Mouse (Mus musculus) intestine, embryonic 16.5 days (tissue): ENCODE results near the gene Rab19. TPM values are rescaled to one million over a fixed set of nuclear protein-coding genes. Genes with fewer than 3 reads are reported as not detected.
A peak's percentile ranks its signal among the peaks of the same experiment; 100 is the strongest.
"Not testable (repeated sequence)": the region's sequence is repeated elsewhere in the genome, so short reads cannot be mapped to it uniquely, and the experiment has no call there.

Source experiments
- ATAC-seq: fragments of 200-750 bp; cut with Nextera tagmentation; 2 replicates; pipeline ENCODE4 v1.8.0; 2017; ENCODE audit warnings: moderate TSS enrichment, moderate library complexity
- H3K27ac ChIP-seq: fragments of 300-500 bp; sonication (generic); 2 replicates; pipeline ENCODE4 v1.5.1; 2014; ENCODE audit warnings: mild to moderate bottlenecking, low read length
- H3K27me3 ChIP-seq: fragments of 300-500 bp; sonication (generic); replicated peaks from 2 replicates; pipeline ENCODE4 v1.6.1; 2014; ENCODE audit warnings: low read length, control low read depth, mixed read lengths; ENCODE audit not compliant: control insufficient read depth, insufficient read depth
- H3K36me3 ChIP-seq: fragments of 300-500 bp; sonication (generic); 2 replicates; pipeline ENCODE4 v1.6.1; 2014; ENCODE audit warnings: low read length, control low read depth; ENCODE audit not compliant: control insufficient read depth, insufficient read depth
- H3K4me1 ChIP-seq: fragments of 300-500 bp; sonication (generic); 2 replicates; pipeline ENCODE4 v1.6.1; 2014; ENCODE audit warnings: low read length, control low read depth, mixed read lengths; ENCODE audit not compliant: control insufficient read depth, insufficient read depth
- H3K4me2 ChIP-seq: fragments of 300-500 bp; sonication (generic); 2 replicates; pipeline ENCODE4 v1.6.1; 2014; ENCODE audit warnings: low read depth, low read length, control low read depth
- H3K4me3 ChIP-seq: fragments of 300-500 bp; sonication (generic); 2 replicates; pipeline ENCODE4 v1.5.1; 2014; ENCODE audit warnings: mild to moderate bottlenecking, low read length
- H3K9ac ChIP-seq: fragments of 300-500 bp; sonication (generic); 2 replicates; pipeline ENCODE4 v1.6.1; 2014; ENCODE audit warnings: low read depth, low read length
- H3K9me3 ChIP-seq: fragments of 300-500 bp; sonication (generic); 2 replicates; pipeline ENCODE4 v1.6.1; 2016; ENCODE audit warnings: low read length, control low read depth; ENCODE audit not compliant: control insufficient read depth
- WGBS: fragments of 180-500 bp; shearing (Covaris S2); extraction: QIAGEN DNeasy Blood & Tissue Kit; methylation state at CpG from one replicate; pipeline ENCODE4 v1.1.7; 2014; 5-methylcytosine and 5-hydroxymethylcytosine counted together
- polyA plus RNA-seq: library from polyadenylated mRNA; unstranded; fragments of >200 nt; fragmentation: Nextera tagmentation; extraction: Ambion mirVana; gene quantifications from 2 replicates; pipeline ENCODE4 v1.2.1, GENCODE M21; 2015

Rab19 gene
- polyA plus RNA-seq, 1 experiment from 2014 or later = 7.7 TPM

DNA sequence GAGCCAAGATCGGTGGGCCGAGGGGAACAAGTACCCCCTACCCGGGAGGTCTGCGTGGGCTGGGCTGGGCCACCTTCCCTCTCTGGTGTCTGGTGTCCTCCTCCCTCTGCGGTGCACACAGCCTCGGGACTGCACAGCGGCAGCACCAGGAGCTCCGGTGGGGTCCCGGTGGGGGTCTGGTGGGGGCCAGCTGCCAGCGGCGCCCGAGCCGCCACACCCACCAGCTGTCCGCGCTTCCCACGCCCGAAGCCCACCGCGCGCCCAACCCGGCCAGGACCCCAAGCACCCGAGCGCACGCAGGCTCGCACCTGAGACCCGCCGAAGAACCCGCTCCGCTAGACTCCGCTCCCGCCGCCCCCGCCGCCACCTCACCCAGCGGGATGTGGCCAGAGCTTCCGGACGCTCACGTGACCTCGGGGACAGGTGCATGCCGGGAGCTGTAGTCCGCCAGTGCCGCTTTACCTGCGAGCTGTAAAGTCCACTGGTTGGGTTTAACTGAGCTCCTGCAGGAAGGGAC is 3.6 kb upstream of the Rab19 start, which contains the start of gene Slc37a3:
Gene Slc37a3 (minus strand): TSS at position 365 of the 517 bp plus-strand sequence.
- WGBS = under 1% methylated on average over 43 of the region's 43 CpGs
- Histone ChIP-seq H3K4me3 (peak within 1 kb of the TSS; percentile 93), H3K9ac (peak within 1 kb of the TSS; percentile 95), H3K27me3 (no peaks in the 10 kb centered on the region), H3K36me3 (no peaks in the 10 kb centered on the region), H3K4me1 (peaks cover 24% of the 10 kb centered on the region), H3K4me2 (peak within 1 kb of the TSS; percentile 80), H3K9me3 (no peaks in the 10 kb centered on the region), H3K27ac (no peak within 1 kb of the TSS)
- ATAC-seq = peak; percentile 86

DNA sequence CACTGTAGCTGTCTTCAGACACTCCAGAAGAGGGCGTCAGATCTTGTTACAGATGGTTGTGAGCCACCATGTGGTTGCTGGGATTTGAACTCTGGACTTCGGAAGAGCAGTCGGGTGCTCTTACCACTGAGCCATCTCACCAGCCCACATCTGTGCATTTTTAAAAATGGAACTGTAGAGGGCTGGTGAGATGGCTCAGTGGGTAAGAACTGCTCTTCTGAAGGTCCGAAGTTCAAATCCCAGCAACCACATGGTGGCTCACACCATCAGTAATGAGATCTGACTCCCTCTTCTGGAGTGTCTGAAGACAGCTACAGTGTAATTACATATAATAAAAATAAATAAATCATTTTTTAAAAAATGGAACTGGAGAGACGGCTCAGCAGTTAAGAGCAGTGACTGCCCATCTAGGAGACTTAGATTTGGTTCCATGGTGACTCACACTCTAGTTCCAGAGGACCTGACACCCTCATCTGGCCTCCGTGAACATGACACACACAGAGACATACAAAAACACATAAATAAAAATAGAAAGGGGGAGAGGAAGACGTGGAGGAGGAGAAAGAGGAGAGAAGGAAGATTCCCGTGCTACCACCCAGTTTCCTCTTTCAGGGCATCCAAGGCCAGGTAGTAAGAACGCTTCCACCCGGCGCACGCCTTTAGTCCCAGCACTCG is 2.7 kb upstream of the Rab19 start:
- not testable (repeated sequence) for H3K36me3 ChIP-seq, H3K9me3 ChIP-seq, H3K4me3 ChIP-seq, H3K4me2 ChIP-seq, H3K27ac ChIP-seq, ATAC-seq, H3K9ac ChIP-seq, H3K27me3 ChIP-seq
- peaks cover 16% of the 10 kb centered on the region for H3K4me1 ChIP-seq
- 81% methylated on average over 12 of the region's 13 CpGs for WGBS

DNA sequence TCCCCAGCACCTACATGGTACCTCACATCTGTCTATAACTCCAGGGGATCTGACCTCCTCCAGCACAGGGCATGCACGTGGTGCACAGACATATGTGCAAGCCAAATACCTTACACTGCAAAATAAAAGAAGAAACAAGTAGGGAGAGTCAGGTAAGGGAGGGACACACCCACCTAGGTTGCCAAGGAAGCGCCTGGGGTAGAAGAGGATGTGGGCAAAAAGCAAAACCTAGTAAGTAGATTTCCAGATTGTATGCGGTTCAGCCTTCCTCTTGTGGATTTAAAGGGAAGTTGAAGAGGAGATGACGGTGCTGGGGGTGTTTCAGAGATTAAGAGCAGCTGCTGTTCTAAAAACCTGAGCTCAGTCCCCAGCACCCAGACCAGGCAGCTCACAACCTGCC is 1.8 kb upstream of the Rab19 start:
- no peaks in the 10 kb centered on the region for H3K9me3 ChIP-seq
- 58% methylated on average over 4 of the region's 4 CpGs for WGBS

DNA sequence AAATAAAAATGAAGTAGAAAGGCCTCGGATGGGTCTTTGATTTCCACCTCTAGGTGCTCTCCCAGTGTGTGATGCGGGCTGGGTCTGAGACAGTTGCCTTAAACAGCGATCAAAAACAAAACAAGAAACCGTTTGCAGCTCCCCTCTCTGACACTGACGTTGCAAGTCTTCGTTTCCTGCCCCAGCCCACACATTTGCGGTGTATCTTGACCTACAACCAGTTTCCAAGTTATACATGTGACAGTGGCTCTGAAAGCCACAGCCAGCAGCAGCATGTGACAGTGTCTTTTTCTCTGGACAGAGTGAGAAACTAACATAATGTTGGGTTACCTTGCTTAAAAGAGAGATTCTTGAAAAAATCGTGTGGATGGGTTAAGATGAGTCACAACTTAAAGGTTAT is 1.2 kb upstream of the Rab19 start:
- WGBS = 77% methylated on average over 8 of the region's 8 CpGs
- Histone ChIP-seq H3K4me3 (no peak overlapping the region), H3K9me3 (no peaks in the 10 kb centered on the region), H3K36me3 (no peaks in the 10 kb centered on the region), H3K27me3 (no peaks in the 10 kb centered on the region), H3K27ac (no peak overlapping the region), H3K4me2 (no peak overlapping the region), H3K4me1 (peaks cover 16% of the 10 kb centered on the region), H3K9ac (no peak overlapping the region)
- ATAC-seq = no peak

More for the DNA sequence above, 1.8 kb upstream of the Rab19 start:
- Histone ChIP-seq H3K4me2 (no peak overlapping the region), H3K4me1 (peaks cover 16% of the 10 kb centered on the region), H3K9ac (no peak overlapping the region), H3K4me3 (no peak overlapping the region), H3K27ac (no peak overlapping the region), H3K36me3 (no peaks in the 10 kb centered on the region), H3K27me3 (no peaks in the 10 kb centered on the region)
- ATAC-seq = no peak

DNA sequence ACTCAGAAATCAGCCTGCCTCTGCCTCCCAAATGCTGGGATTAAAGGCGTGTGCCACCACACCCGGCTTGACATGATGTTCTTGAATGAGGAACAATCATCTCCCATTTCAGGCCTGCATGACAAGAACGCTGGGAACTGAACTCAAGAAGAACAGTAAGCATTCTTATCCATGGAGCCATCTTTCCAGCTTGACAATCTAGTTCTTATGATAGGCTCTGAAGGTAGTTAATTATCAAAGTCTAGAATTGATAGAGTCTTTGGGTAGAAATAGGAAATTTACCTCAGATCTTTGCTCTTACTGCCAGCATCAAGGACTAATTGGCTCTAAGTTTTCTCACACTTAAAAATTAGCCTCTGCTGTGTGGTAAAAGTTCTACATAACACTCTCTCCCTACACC is 699 bp upstream of the Rab19 start:
- no peak overlapping the region for H3K4me3 ChIP-seq
- H3K27ac ChIP-seq = no peak overlapping the region
- no peak overlapping the region for H3K4me2 ChIP-seq
- no peaks in the 10 kb centered on the region for H3K36me3 ChIP-seq
- no peak for ATAC-seq
- no peaks in the 10 kb centered on the region for H3K9me3 ChIP-seq
- WGBS = 82% methylated on average over 3 of the region's 3 CpGs
- H3K4me1 ChIP-seq = peaks cover 16% of the 10 kb centered on the region
- H3K9ac ChIP-seq = no peak overlapping the region
- no peaks in the 10 kb centered on the region for H3K27me3 ChIP-seq

- no peak overlapping the region for H3K4me3 ChIP-seq
- H3K27me3 ChIP-seq = no peaks in the 10 kb centered on the region
- 90% methylated on average over 2 of the region's 2 CpGs for WGBS
- no peak overlapping the region for H3K27ac ChIP-seq
- no peaks in the 10 kb centered on the region for H3K9me3 ChIP-seq
- no peak overlapping the region for H3K9ac ChIP-seq
- no peak overlapping the region for H3K4me2 ChIP-seq
- H3K36me3 ChIP-seq = no peaks in the 10 kb centered on the region
- no peaks in the 10 kb centered on the region for H3K4me1 ChIP-seq
- no peak for ATAC-seq
Observed at GRCm38 (mm10) chr6:39389988-39390387, 9.0 kb downstream of the Rab19 start.

GRCm38 (mm10) chr6:39395471-39395870 is 14.5 kb downstream of the Rab19 start:
- Histone ChIP-seq H3K36me3 (0 out of 2 replicates have a peak, but pooled peaks cover 2% of the 10 kb centered on the region), H3K9ac (no peak overlapping the region), H3K4me2 (no peak overlapping the region), H3K4me3 (no peak overlapping the region), H3K27me3 (no peaks in the 10 kb centered on the region), H3K9me3 (no peaks in the 10 kb centered on the region), H3K27ac (no peak overlapping the region), H3K4me1 (no peaks in the 10 kb centered on the region)
- WGBS = 90% methylated on average over 4 of the region's 4 CpGs
- ATAC-seq = no peak

- Histone ChIP-seq H3K9ac (no peak overlapping the region), H3K27me3 (no peaks in the 10 kb centered on the region), H3K4me2 (no peak overlapping the region), H3K36me3 (0 out of 2 replicates have a peak, but pooled peaks cover 2% of the 10 kb centered on the region), H3K4me1 (no peaks in the 10 kb centered on the region), H3K27ac (no peak overlapping the region), H3K4me3 (no peak overlapping the region), H3K9me3 (no peaks in the 10 kb centered on the region)
- WGBS = 59% methylated on average over 4 of the region's 4 CpGs
- ATAC-seq = no peak
Observed at GRCm38 (mm10) chr6:39395916-39396315, 14.9 kb downstream of the Rab19 start.

DNA sequence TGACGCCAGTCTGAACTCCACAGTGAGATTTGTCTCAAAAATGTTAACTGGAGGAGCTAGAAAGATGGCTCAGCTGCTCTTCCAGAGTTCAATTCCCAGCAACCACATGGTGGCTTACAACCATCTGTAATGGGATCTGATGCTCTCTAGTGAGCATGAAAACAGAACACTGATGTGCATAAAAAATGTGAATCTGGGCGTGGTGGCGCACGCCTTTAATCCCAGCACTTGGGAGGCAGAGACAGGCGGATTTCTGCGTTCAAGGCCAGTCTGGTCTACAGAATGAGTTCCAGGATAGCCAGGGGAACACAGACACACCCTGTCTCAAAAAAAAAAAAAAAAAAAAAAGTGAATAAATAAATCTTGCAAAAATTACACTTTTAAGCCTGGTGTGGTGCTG is 16.1 kb downstream of the Rab19 start:
- 0 out of 2 replicates have a peak, but pooled peaks cover 2% of the 10 kb centered on the region for H3K36me3 ChIP-seq
- H3K4me1 ChIP-seq = no peaks in the 10 kb centered on the region
- no peak for ATAC-seq
- H3K9me3 ChIP-seq = no peaks in the 10 kb centered on the region
- H3K27ac ChIP-seq = no peak overlapping the region
- 96% methylated on average over 6 of the region's 6 CpGs for WGBS
- no peak overlapping the region for H3K9ac ChIP-seq
- H3K4me3 ChIP-seq = no peak overlapping the region
- H3K27me3 ChIP-seq = no peaks in the 10 kb centered on the region
- no peak overlapping the region for H3K4me2 ChIP-seq
